Mouse (Mus musculus) thymus, adult 2 months (tissue): ENCODE results near the gene P2rx1. TPM values are rescaled to one million over a fixed set of nuclear protein-coding genes. Genes with fewer than 3 reads are reported as not detected.

Source experiments
- DNase-seq: peaks from one replicate; pipeline ENCODE4 v3.0.0; 2021
- H3K27ac ChIP-seq: fragments of 200-500 bp; 2 replicates; pipeline ENCODE4 v1.5.1; 2012; ENCODE audit warnings: low read length, control low read depth; ENCODE audit not compliant: control insufficient read depth, insufficient read depth
- H3K27me3 ChIP-seq: fragments of 200-500 bp; 2 replicates; pipeline ENCODE4 v1.6.1; 2012; ENCODE audit warnings: mild to moderate bottlenecking, low read length, moderate library complexity, mixed read lengths; ENCODE audit not compliant: control insufficient read depth, insufficient read depth
- H3K36me3 ChIP-seq: fragments of 200-500 bp; 2 replicates; pipeline ENCODE4 v1.6.1; 2012; ENCODE audit warnings: mild to moderate bottlenecking, low read length, moderate library complexity; ENCODE audit not compliant: control insufficient read depth, insufficient read depth
- H3K4me1 ChIP-seq: fragments of 200-500 bp; replicated peaks from 2 replicates; pipeline ENCODE4 v1.6.1; 2012; ENCODE audit warnings: low read length; ENCODE audit not compliant: control insufficient read depth, insufficient read depth
- H3K4me3 ChIP-seq: fragments of 200-500 bp; 2 replicates; pipeline ENCODE4 v1.5.1; 2012; ENCODE audit warnings: mild to moderate bottlenecking, low read length, control low read depth, moderate library complexity; ENCODE audit not compliant: control insufficient read depth, insufficient read depth
- CTCF ChIP-seq: fragments of 200-500 bp; IDR thresholded peaks from 2 replicates; pipeline ENCODE4 v1.5.1; 2012; ENCODE audit warnings: mild to moderate bottlenecking, control low read depth, low read length, moderate library complexity, borderline replicate concordance; ENCODE audit not compliant: control insufficient read depth, poor library complexity, insufficient read depth; ENCODE audit errors: extremely low read depth
- POLR2A ChIP-seq: fragments of 200-500 bp; IDR thresholded peaks from 2 replicates; pipeline ENCODE4 v1.6.1; 2012; ENCODE audit warnings: mild to moderate bottlenecking, low read length, control low read depth, moderate library complexity; ENCODE audit not compliant: control insufficient read depth, poor library complexity, insufficient read depth; ENCODE audit errors: extremely low read depth
- WGBS: fragments of 180-500 bp; shearing (Covaris S2); methylation state at CpG from one replicate; pipeline ENCODE4 v1.1.7; 2018; 5-methylcytosine and 5-hydroxymethylcytosine counted together
- polyA plus RNA-seq: library from polyadenylated mRNA; depleted of rRNA; stranded (reverse); fragments of >200 nt; gene quantifications from 2 replicates; pipeline ENCODE4 v1.2.3, GENCODE M21; 2012

P2rx1 gene
- polyA plus RNA-seq, 1 experiment, result 103 TPM

DNA sequence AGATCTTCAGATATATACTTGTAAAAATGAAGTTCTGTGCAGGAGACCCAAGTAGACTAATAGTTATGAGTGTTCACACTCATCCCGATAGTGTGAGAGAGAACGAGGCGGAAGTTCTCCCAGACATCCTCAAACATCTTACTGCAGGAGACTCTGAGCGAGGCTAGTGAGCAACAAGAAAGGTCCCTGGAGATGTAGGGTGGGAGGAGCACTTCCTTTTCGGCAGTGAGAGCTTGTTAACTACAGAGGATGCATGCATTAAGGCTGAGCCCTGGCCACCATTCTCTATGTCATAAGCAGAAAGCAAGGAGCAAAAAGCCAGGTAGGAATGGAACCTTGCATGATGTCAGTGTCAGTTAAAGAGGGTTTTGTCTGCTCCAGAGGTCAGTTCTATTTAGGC, 11.7 kb upstream of the P2rx1 start:
- Histone ChIP-seq H3K4me1 (no peaks in the 10 kb centered on the region), H3K36me3 (peaks cover 67% of the 10 kb centered on the region), H3K27ac (no peak overlapping the region), H3K27me3 (no peaks in the 10 kb centered on the region), H3K4me3 (no peak overlapping the region)
- 88% methylated on average over 5 of the region's 5 CpGs for WGBS
- DNase-seq, result no peak
- TF ChIP-seq POLR2A (no peak), CTCF (no peak)

DNA sequence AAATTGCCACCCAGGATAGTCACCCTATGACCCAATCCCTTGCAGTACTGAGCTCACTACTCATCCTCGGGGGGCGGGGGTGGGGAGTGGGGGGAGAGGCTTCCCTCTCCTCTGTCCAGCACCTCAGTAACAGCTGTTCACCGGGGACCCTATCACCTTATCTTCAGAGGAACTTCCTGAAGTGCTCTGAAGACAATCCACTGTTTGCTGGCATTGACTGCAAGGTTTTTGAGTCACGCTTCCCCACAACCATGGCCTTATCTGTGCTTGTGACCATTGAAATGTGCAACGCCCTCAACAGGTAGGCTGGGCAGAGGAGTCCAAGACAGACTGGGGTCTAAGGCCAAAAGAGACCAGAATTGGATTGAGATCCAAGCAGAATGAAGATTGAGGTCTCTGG, 11.1 kb upstream of the P2rx1 start:
- Histone ChIP-seq H3K27me3 (no peaks in the 10 kb centered on the region), H3K4me1 (no peaks in the 10 kb centered on the region), H3K36me3 (peaks cover 64% of the 10 kb centered on the region), H3K27ac (no peak overlapping the region), H3K4me3 (no peak overlapping the region)
- DNase-seq, result no peak
- WGBS, result 72% methylated on average over 5 of the region's 5 CpGs
- TF ChIP-seq CTCF (no peak), POLR2A (no peak)

DNA sequence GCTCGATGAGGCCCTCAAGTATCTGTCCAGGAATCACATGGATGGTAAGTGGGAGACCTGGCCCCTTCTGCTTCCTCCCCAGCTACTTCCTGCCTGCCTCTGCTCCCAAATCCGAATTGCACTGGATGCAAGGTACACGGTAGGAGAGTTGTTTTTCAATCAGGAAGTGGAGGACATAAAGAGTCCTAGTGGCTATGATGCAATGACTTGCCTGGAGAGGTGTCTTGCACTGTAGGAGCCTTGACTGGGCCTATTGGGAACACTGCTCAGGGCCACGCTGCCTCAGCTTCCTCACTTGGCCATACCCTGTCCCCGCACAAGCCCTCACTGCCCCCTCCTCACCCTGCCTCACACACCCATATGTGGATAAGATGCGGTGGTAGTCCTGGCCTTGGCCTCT, 9.9 kb upstream of the P2rx1 start:
- Histone ChIP-seq H3K27ac (no peak overlapping the region), H3K36me3 (peaks cover 53% of the 10 kb centered on the region), H3K4me3 (no peak overlapping the region), H3K27me3 (no peaks in the 10 kb centered on the region), H3K4me1 (no peaks in the 10 kb centered on the region)
- WGBS, result 94% methylated on average over 6 of the region's 6 CpGs
- no peak for DNase-seq
- TF ChIP-seq CTCF (no peak), POLR2A (no peak)

DNA sequence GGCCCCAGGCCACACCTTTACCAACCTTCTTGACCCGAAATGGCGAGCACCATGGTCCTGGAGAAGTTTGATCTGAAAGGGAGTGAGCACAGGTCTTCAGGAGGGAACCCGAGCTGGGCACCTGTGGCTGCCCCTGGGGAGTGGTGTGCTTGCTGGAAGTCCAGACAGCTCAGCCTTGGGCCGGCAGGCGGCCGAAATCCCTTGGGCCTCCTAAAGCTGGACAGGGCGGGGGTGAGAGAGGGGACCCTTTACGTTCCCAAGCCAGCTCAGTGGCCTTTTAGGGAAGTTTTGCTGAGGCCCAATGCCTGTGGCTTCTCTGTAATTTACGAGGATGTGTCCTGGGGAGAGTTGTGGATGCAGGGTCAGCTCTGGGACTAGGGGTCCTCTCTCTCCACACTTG, 8.2 kb upstream of the P2rx1 start:
- TF ChIP-seq POLR2A, result no peak
- no peak for TF ChIP-seq CTCF
- no peak overlapping the region for H3K27ac ChIP-seq
- no peak overlapping the region for H3K4me3 ChIP-seq
- H3K36me3 ChIP-seq, result peaks cover 41% of the 10 kb centered on the region
- no peaks in the 10 kb centered on the region for H3K27me3 ChIP-seq
- no peaks in the 10 kb centered on the region for H3K4me1 ChIP-seq
- 95% methylated on average over 9 of the region's 9 CpGs for WGBS
- DNase-seq, result no peak

DNA sequence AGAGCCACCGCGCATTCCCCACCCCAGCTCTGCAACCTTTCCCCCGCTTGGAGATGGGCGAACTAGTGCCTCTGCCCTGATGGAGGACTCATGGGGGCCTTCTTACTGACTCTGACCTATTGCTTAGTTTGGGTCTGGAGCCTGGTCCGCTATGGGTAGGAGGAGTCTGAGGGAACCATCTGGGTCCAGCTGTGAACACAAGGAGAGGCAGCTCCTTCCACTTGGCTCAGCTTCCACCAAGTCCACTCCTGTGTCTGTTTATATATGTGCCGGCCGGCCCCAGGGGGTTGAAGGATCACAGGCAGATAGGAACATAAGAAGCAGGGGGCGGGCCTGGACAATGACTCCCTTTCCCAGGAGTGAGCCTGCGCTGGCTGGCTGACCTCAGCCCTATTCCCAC, 6.9 kb upstream of the P2rx1 start:
- no peak overlapping the region for H3K27ac ChIP-seq
- TF ChIP-seq POLR2A (no peak), CTCF (no peak)
- no peak overlapping the region for H3K4me3 ChIP-seq
- H3K4me1 ChIP-seq, result no peaks in the 10 kb centered on the region
- no peaks in the 10 kb centered on the region for H3K27me3 ChIP-seq
- WGBS, result 96% methylated on average over 9 of the region's 9 CpGs
- peaks cover 38% of the 10 kb centered on the region for H3K36me3 ChIP-seq
- DNase-seq, result no peak

DNA sequence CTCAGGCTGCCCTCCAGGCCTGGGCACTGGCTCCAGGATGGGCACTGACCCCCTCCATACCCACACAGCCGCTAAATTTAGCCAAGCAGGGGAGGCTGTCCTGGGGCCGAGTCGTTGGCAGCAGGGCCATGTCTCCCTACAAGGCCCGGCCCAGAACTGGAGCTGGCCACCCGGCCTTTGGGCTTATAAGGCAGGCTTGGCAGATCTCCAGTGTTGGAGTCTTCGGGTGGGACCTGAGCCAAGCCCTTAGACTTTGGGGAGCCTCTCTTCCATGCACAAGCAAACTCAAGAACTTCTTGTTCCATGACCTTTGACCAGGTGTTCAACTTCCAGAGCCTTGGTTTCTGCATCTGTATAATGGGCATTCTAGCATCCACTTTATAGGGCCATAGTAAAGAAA, 2.6 kb upstream of the P2rx1 start:
- DNase-seq, result no peak

DNA sequence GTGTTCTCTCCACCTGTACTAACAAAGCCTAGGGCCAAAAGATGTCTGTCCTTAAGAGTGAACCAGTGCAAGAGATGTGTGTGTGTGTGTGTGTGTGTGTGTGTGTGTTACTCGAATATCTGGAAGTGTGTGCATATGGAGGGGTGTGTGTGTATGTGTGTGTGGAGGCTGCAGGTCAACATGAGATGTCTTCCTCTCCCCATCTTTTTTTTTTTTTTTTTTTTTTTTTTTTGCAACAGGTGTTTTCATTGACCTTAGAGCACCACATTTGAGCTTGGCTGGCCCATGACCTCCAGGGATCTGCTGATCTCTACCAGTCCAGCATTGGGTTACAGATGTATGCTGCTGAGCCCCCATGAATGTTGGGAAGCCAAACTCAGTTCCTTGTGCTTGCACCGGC, 2.1 kb upstream of the P2rx1 start:
- no peak for DNase-seq
- TF ChIP-seq CTCF (no peak), POLR2A (no peak)
- 100% methylated on average over 2 of the region's 2 CpGs for WGBS
- H3K27me3 ChIP-seq, result no peaks in the 10 kb centered on the region
- no peak overlapping the region for H3K27ac ChIP-seq
- H3K36me3 ChIP-seq, result peaks cover 8% of the 10 kb centered on the region
- H3K4me1 ChIP-seq, result no peaks in the 10 kb centered on the region; the same call in 1 of the 2 replicates
- H3K4me3 ChIP-seq, result no peak overlapping the region

More for the DNA sequence above, 2.6 kb upstream of the P2rx1 start:
- over 99% methylated on average over 6 of the region's 6 CpGs for WGBS
- Histone ChIP-seq H3K4me1 (no peaks in the 10 kb centered on the region; the same call in 1 of the 2 replicates), H3K27me3 (no peaks in the 10 kb centered on the region), H3K4me3 (no peak overlapping the region), H3K27ac (no peak overlapping the region), H3K36me3 (peaks cover 12% of the 10 kb centered on the region)
- no peak for TF ChIP-seq POLR2A
- TF ChIP-seq CTCF, result no peak
